Mouse (Mus musculus) B cell, adult (primary cell): Measurements from ENCODE around the gene Acsm4. TPM values are rescaled to one million over a fixed set of nuclear protein-coding genes. Genes with fewer than 3 reads are reported as not detected.

Experiments used
- total RNA-seq: library from RNA; stranded (reverse); gene quantifications from 4 replicates; pipeline ENCODE4 v1.2.4, GENCODE M21; 2023; ENCODE audit not compliant: inconsistent age

The Acsm4 gene
- total RNA-seq = not detected in 4 replicates

DNA sequence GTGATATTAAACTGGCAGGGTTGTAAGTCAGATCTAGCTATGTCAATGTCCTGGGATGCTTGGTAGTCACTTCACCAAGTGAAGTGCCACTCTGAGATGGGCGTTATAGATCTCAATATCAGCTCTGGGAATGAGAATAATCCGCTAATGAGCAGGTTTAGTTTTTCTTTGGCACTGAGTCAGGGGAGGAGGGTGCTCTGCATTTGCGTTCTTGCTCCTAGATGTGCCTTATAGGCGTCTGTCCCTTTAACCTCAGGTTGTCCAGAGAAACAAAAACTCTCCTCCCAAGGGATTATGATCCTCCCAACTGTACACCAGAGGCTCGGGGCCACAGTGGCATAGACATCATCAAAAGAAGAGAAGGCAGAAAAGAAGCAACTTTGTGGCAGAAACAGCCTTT, at the start of gene Acsm4:
Acsm4 (plus strand) TSS at position 301 of the 400 bp plus-strand sequence.

DNA sequence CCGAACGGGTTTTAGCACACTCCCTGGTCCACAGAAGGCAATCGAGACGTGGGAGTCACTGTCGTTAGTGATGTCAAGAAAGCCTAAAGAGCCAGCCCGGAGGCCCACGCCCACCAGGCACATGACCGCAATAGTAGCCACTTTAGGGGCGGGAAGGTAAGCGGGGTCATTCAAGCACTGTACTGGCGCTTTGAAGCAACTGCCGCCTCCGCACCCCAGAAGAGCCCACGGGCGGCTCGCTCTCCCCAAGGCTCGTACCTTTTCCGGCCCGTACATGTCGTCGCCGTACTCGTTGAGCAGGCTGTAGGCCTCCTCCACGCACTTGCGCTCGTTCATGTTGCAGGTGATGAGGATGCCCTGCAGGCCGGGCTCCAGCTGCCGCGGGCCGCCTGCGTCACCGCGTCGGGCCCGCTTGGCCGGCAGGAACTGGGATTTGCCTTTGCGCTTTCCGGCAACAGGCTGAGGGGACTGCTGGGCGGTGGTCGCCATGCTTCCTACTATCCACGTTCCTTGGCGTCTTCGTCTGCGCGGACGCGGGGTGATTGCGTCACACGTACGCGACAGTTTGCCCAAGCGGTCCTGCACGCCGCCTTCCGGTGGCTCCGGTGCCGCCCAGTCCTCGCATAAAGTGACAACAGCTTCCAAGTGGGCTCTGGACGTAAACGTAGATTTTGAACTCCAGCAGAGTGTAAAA, 30.6 kb downstream of the Acsm4 start, which contains the start of gene Thumpd1:
Thumpd1 (minus strand) TSS at position 546 of the 694 bp plus-strand sequence.

DNA sequence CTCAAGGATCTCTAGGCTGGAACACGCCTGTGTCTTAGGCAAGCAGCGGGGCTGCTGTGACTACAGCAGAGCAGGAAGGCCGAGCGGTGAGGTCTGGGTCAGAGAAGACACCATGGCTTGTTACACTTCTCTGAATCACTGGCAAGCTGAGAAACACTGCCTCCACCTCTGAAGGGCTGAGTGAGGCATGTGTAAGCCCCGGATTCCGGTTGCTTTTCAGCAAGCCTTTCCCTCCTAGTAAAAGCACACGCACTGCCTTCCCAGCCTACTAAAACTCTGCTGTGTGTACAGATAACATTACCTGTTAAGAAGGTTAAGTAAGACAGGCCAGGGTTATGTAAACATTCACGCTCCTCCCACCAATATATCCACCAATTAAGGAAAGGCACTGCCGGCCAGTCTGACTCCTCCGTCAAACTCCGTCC, 70.7 kb downstream of the Acsm4 start, which contains the start of gene Acsm3:
Acsm3 (plus strand) TSS at position 397 of the 425 bp plus-strand sequence.

Other genes with a start within 250 kb of the Acsm4 start
- gene Gp2, start 230.7 kb upstream of the Acsm4 start, total RNA-seq = 0.45 TPM in 1 of 4 replicates, not detected in the others
- gene Umod, start 210.7 kb upstream of the Acsm4 start, total RNA-seq = not detected in 4 replicates
- gene Acsm5, start 170.6 kb upstream of the Acsm4 start, total RNA-seq = not detected in 4 replicates
- gene Pdilt, start 166.5 kb upstream of the Acsm4 start, total RNA-seq = not detected in 4 replicates
- gene Acsm2, start 135.7 kb upstream of the Acsm4 start, total RNA-seq = not detected in 4 replicates
- gene Acsm1, start 83.0 kb upstream of the Acsm4 start, total RNA-seq = not detected in 4 replicates
- gene Thumpd1, start 30.8 kb downstream of the Acsm4 start, total RNA-seq = 86.9 to 92.3 TPM (median 90.9 TPM) in 4 replicates
- not detected in 4 replicates for gene Acsm3, start 70.9 kb downstream of the Acsm4 start, total RNA-seq
- 6.6 to 10.3 TPM (median 8.9 TPM) in 4 replicates for gene Rexo5, start 104.0 kb downstream of the Acsm4 start, total RNA-seq
- 3.7 to 4.5 TPM (median 4.2 TPM) in 4 replicates for gene Eri2, start 104.0 kb downstream of the Acsm4 start, total RNA-seq
- 1.5 to 5.1 TPM (median 4.1 TPM) in 4 replicates for gene Lyrm1, start 205.8 kb downstream of the Acsm4 start, total RNA-seq
- 10.7 to 15.7 TPM (median 11.8 TPM) in 4 replicates for gene Dcun1d3, start 206.3 kb downstream of the Acsm4 start, total RNA-seq